Mouse (Mus musculus) urinary bladder, postnatal 0 days (tissue): ENCODE measurements around the gene Mettl1. TPM values are rescaled to one million over a fixed set of nuclear protein-coding genes. Genes with fewer than 3 reads are reported as not detected.

ENCODE experiments used
- microRNA counts: library from miRNA; unstranded; fragments of <30 nt; microRNA quantifications from one replicate; lab custom pipeline; 2016
- microRNA-seq: library from miRNA; unstranded; fragments of <30 nt; microRNA quantifications from one replicate; pipeline ENCODE4, GENCODE M21; 2016
- polyA plus RNA-seq: library from polyadenylated mRNA; unstranded; fragments of >200 nt; fragmentation: Nextera tagmentation; extraction: Ambion mirVana; gene quantifications from 2 replicates; pipeline ENCODE4 v1.2.1, GENCODE M21; 2015

Gene Mettl1
- 32.0 and 32.9 TPM in 2 replicates for polyA plus RNA-seq

GRCm38 (mm10) chr10:127041274-127041766 lies at the start of gene Mettl1, which contains the start of gene Eef1akmt3:
Gene Mettl1 (plus strand): TSS chr10:127041414.
Gene Eef1akmt3 (minus strand): TSS chr10:127041513.

GRCm38 (mm10) chr10:127000529-127000928 lies 40.7 kb upstream of the Mettl1 start, which contains the start of gene Avil:
Gene Avil (plus strand): TSS chr10:127000709.

GRCm38 (mm10) chr10:127030336-127031296 lies 10.6 kb upstream of the Mettl1 start, which contains the start of gene Tsfm:
Gene Tsfm (minus strand): TSS chr10:127030840.

GRCm38 (mm10) chr10:127047954-127048353 lies 6.7 kb downstream of the Mettl1 start, which contains the start of gene Cyp27b1:
Gene Cyp27b1 (plus strand): TSS chr10:127048250.

DNA sequence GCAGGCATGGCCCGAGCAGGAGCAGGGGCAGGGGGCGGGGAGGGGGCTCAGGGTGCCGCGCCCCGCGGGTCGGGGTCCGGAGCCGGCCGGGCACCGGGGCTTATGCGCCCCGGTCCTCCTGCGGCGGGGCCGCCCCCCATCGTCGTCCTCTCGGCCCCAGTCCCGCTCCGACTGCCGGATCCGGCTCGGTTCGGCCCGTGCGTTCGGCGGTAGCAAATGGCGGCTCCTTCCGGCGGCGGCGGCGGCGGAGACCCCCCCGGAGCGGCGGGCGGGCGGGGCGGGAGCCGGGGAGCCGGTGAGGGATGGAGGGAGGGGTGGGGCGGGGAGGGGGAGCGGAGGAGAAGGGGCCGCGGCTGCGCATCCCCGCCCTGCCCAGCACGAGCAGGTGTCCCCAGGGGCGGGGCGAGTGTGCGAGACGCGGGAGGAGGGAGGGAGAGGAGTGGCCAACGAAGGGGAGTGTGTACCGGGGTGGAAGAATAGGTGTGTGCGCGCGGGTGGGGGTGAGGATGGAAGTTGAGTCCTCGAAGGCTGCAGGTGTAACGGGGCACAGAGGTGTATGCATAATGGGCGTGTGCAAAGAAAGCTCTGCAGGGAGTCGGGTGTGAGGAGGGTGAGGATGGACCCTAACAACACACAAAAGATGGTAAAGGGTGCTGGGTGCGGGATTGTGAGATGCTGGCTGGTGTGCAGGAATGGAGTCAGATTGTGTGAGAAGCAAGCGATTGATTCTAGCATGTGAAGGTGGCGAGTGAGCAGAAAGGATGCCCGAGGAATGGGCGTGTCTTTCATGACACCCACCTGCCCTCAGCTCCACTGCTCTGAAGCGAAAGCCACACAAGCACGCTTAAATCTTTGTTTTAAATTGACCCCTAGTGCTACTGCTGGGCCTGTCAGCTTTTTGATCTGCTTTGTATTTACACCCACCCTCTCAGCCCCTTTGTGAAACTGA lies 19.0 kb downstream of the Mettl1 start, which contains the start of gene March9:
March9 (minus strand) TSS at position 217 of the 949 bp plus-strand sequence.

GRCm38 (mm10) chr10:127063239-127063872 lies 22.1 kb downstream of the Mettl1 start, which contains the start of gene Cdk4:
Gene Cdk4 (plus strand): TSS chr10:127063534.

DNA sequence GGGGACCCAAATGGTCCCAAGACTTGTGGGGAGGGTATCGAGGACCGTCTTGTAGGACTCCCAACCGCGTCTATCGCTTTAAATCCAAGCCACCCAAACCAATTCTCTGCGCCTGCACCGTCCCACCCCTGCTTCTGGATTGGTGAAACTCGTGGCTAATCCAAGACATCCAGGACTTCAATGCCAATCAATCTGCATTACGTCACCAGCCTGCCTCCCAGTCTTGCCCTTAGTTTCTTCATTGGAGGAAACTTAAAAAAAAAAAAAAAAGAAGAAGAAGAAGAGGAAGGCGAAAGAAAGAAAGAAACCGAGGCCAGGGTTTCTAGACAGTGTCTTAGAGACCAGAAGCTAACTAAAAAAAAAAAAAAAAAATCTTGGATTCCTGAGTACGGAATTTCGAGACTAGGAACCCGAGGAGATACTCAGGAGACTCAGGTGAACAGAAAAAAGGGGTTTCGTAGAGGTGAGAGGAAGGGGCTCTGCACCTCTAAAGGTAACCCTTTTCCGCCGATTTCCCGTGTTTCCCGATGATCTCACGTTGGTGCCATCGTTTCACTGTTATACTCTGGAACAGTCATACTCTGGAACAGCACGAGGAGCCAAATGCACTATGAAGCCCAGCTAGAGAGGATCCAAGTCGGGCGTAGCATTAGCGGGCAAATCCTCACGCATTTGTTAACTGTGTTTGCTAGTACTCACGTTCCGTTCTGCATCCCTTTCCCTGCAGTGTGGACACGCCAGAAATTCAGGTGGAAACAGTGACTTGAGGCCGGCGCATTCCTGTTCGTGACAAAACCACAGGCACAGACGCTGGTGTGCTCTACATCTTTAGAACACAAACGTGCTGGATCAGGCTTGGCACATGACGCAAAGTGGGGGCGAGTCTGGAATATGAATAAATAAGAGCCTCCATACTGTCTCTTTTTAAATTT lies 29.2 kb downstream of the Mettl1 start, which contains the start of gene Tspan31:
Tspan31 (minus strand) TSS at position 75 of the 932 bp plus-strand sequence.

DNA sequence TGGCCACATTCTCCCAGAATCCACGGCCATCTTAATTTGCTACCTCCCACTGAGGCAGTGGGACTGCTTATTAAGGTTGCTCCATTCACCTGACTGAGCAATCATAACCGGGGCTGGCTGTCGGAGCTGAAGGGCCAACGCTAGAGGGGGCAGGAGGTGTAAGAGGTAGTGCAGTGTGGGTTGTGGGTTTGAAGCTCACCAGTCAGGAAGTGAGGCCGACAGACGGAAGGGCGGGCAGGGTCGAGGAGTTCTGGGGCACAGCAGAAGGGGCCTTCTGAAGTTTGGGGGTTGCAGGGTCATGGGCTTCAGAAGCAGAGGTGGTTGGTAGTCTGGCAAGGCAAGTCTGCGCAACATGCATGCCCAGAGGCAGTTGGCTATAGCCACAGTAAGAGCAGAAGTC lies 33.9 kb downstream of the Mettl1 start, which contains the start of gene Agap2:
Agap2 (plus strand) TSS at position 205 of the 400 bp plus-strand sequence.

MicroRNA genes within 50 kb of the gene (microRNA counts, 519-probe panel; counts per million panel counts)
- 3,598 counts per million, percentile 62 among the panel's probes with 10 or more counts for microRNA mmu-miR-26a (lab: Ali Mortazavi, UCI)
- not detected for microRNA mmu-miR-546 (lab: Ali Mortazavi, UCI)

Small RNAs within 50 kb of the gene (microRNA-seq; reads per million reads assigned to microRNA genes)
- gene Mir26a-2, result 64.6 reads per million, percentile 43 among the genes with 10 or more reads in this experiment
- not detected for gene Mir546

Other genes starting within 250 kb of the Mettl1 start
- 6.6 and 6.8 TPM in 2 replicates for gene Atp23, start 140.1 kb upstream of the Mettl1 start, polyA plus RNA-seq
- gene Ctdsp2, start 62.7 kb upstream of the Mettl1 start, polyA plus RNA-seq, result 49.0 TPM in 2 replicates
- gene Avil, start 40.7 kb upstream of the Mettl1 start, polyA plus RNA-seq, result 0.22 and 0.30 TPM in 2 replicates
- 41.3 and 42.6 TPM in 2 replicates for gene Tsfm, start 10.6 kb upstream of the Mettl1 start, polyA plus RNA-seq
- gene Eef1akmt3, start 99 bp downstream of the Mettl1 start, polyA plus RNA-seq, result 0.50 and 0.82 TPM in 2 replicates
- not detected in 2 replicates for gene Cyp27b1, start 6.8 kb downstream of the Mettl1 start, polyA plus RNA-seq
- 0.29 and 0.46 TPM in 2 replicates for gene March9, start 18.8 kb downstream of the Mettl1 start, polyA plus RNA-seq
- 418 and 441 TPM in 2 replicates for gene Cdk4, start 22.1 kb downstream of the Mettl1 start, polyA plus RNA-seq
- 97.1 and 105 TPM in 2 replicates for gene Tspan31, start 28.9 kb downstream of the Mettl1 start, polyA plus RNA-seq
- gene Agap2, start 33.9 kb downstream of the Mettl1 start, polyA plus RNA-seq, result 0.18 TPM in 1 of 2 replicates, not detected in the other
- 56.6 and 59.5 TPM in 2 replicates for gene Os9, start 79.7 kb downstream of the Mettl1 start, polyA plus RNA-seq
- 7.1 and 8.5 TPM in 2 replicates for gene B4galnt1, start 123.8 kb downstream of the Mettl1 start, polyA plus RNA-seq
- 0.63 and 1.5 TPM in 2 replicates for gene Slc26a10, start 139.2 kb downstream of the Mettl1 start, polyA plus RNA-seq
- gene Arhgef25, start 148.7 kb downstream of the Mettl1 start, polyA plus RNA-seq, result 108 and 115 TPM in 2 replicates
- 48.2 and 48.6 TPM in 2 replicates for gene Dtx3, start 154.3 kb downstream of the Mettl1 start, polyA plus RNA-seq
- gene Pip4k2c, start 170.2 kb downstream of the Mettl1 start, polyA plus RNA-seq, result 19.6 and 20.3 TPM in 2 replicates
- 1.8 and 1.9 TPM in 2 replicates for gene Kif5a, start 221.9 kb downstream of the Mettl1 start, polyA plus RNA-seq
- gene Dctn2, start 225.0 kb downstream of the Mettl1 start, polyA plus RNA-seq, result 145 and 157 TPM in 2 replicates
- 8.3 and 9.1 TPM in 2 replicates for gene Mbd6, start 247.6 kb downstream of the Mettl1 start, polyA plus RNA-seq